ENCODE assay signal across 9 mouse cellular contexts in the genomic region with DNA sequence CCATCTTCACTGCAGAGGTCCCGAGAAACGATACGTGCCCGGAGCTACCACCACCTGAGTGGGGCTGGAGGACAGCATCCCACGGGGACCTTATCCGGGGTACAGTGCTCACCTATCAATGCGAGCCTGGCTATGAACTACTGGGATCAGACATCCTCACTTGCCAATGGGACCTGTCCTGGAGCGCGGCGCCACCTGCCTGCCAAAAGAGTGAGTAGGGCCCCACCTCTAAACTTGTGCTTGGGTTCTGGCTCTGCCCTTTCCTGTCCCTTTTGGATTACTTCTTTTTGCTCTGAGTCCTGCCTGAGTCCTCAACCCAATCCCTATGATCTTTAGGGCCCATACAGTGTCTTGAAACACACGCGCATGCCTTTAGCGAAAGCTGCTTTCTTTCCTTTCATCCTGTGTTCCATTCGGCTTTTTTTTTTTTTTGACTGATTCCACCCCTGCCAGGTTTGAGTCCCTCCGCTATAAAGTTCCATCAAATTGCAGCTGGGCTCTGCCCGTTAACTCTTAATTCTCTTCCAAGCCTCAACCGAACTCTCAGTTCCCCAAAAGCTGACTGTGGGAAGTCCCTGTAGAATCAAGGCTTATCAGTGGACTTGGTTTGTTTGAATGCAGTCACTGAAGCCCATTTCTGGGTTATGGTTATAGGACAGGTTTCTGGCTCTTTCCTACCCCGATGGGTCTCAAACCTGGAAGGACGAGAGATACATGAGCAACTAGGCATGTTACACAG. TPM values are rescaled to one million over a fixed set of nuclear protein-coding genes. Genes with fewer than 3 reads are reported as not detected.
DNase-seq lines count a peak whose midpoint lies in the region; ATAC-seq lines count a peak whose summit lies in the region.
"Had no signal": no experiment of that assay in that cellular context is flagged by ENCODE, and none has a peak within 500 bp of the region (broad histone marks: within the 10 kb centered on the region; RNA-seq: fewer than 3 reads in every experiment).

No protein-coding gene starts in this region.

- H3K4me1 ChIP-seq in midbrain, embryonic 10.5 days = peaks cover 11% of the 10 kb centered on the region
- H3K4me1 ChIP-seq in midbrain, embryonic 13.5 days (replicated peaks) = no peaks in the 10 kb centered on the region
- H3K4me1 ChIP-seq in embryonic facial prominence, embryonic 13.5 days = no peaks in the 10 kb centered on the region
- no peaks in the 10 kb centered on the region for H3K4me1 ChIP-seq in neural tube, embryonic 12.5 days

- WGBS in midbrain, embryonic 10.5 days = 30% methylated on average over 19 of the region's 19 CpGs
- 30% methylated on average over 19 of the region's 19 CpGs for WGBS in midbrain, embryonic 13.5 days
- 27% methylated on average over 19 of the region's 19 CpGs for WGBS in embryonic facial prominence, embryonic 13.5 days
- WGBS in neural tube, embryonic 12.5 days = 24% methylated on average over 19 of the region's 19 CpGs

- no peaks in the 10 kb centered on the region for H3K9me3 ChIP-seq in midbrain, embryonic 10.5 days (replicated peaks)
- H3K9me3 ChIP-seq in midbrain, embryonic 13.5 days = no peaks in the 10 kb centered on the region
- H3K9me3 ChIP-seq in embryonic facial prominence, embryonic 13.5 days = no peaks in the 10 kb centered on the region
- H3K9me3 ChIP-seq in neural tube, embryonic 12.5 days = no peaks in the 10 kb centered on the region
- H3K9me3 ChIP-seq: heart, embryonic 13.5 days had no signal

- no peak overlapping the region for H3K27ac ChIP-seq in midbrain, embryonic 10.5 days (replicated peaks)
- H3K27ac ChIP-seq in midbrain, embryonic 13.5 days = no peak overlapping the region
- no peak overlapping the region for H3K27ac ChIP-seq in embryonic facial prominence, embryonic 13.5 days
- H3K27ac ChIP-seq in neural tube, embryonic 12.5 days = no peak overlapping the region
- H3K27ac ChIP-seq: heart, embryonic 13.5 days had no signal

- H3K4me3 ChIP-seq in midbrain, embryonic 10.5 days = peak overlapping the region; percentile 22
- H3K4me3 ChIP-seq in midbrain, embryonic 13.5 days (replicated peaks) = no peak overlapping the region
- no peak overlapping the region for H3K4me3 ChIP-seq in embryonic facial prominence, embryonic 13.5 days
- H3K4me3 ChIP-seq in neural tube, embryonic 12.5 days = no peak overlapping the region
- H3K4me3 ChIP-seq: heart, embryonic 13.5 days had no signal

- ATAC-seq in midbrain, embryonic 13.5 days = no peak
- ATAC-seq in embryonic facial prominence, embryonic 13.5 days (ENCODE audit: insufficient number of reproducible peaks, insufficient read depth, low FRiP score, low TSS enrichment, low read depth) = 0 out of 2 replicates have a peak, but pooled peaks have one; percentile 37
- no peak for ATAC-seq in neural tube, embryonic 12.5 days (ENCODE audit: low FRiP score, low read depth)

- H3K36me3 ChIP-seq in midbrain, embryonic 10.5 days = peaks cover 8% of the 10 kb centered on the region; the same call in 1 of the 2 replicates
- peaks cover 87% of the 10 kb centered on the region for H3K36me3 ChIP-seq in midbrain, embryonic 13.5 days
- no peaks in the 10 kb centered on the region for H3K36me3 ChIP-seq in embryonic facial prominence, embryonic 13.5 days
- peaks cover 15% of the 10 kb centered on the region; the same call in 1 of the 2 replicates for H3K36me3 ChIP-seq in neural tube, embryonic 12.5 days
- H3K36me3 ChIP-seq: heart, embryonic 13.5 days had no signal

- no peak overlapping the region for H3K9ac ChIP-seq in midbrain, embryonic 13.5 days (replicated peaks)
- H3K9ac ChIP-seq in embryonic facial prominence, embryonic 13.5 days = no peak overlapping the region
- H3K9ac ChIP-seq in neural tube, embryonic 12.5 days = no peak overlapping the region
- H3K9ac ChIP-seq: heart, embryonic 13.5 days had no signal

- intact Hi-C loops in left cerebral cortex, postnatal 10 days (cut with DNase I) = loop anchor here (5.0 kb wide), 1 partner anchor 86 kb away; no protein-coding TSS in a partner anchor

- H3K27me3 ChIP-seq in midbrain, embryonic 10.5 days (ENCODE audit: low read depth, poor library complexity, severe bottlenecking) = peaks cover 35% of the 10 kb centered on the region
- H3K27me3 ChIP-seq in midbrain, embryonic 13.5 days = peaks cover 38% of the 10 kb centered on the region
- peaks cover 24% of the 10 kb centered on the region for H3K27me3 ChIP-seq in embryonic facial prominence, embryonic 13.5 days
- peaks cover 19% of the 10 kb centered on the region for H3K27me3 ChIP-seq in neural tube, embryonic 12.5 days (replicated peaks)

- DNase-seq in midbrain, embryonic 10.5 days (ENCODE audit: low spot score) = peak; percentile 39
- peak; percentile 62 for DNase-seq in R1 (ENCODE audit: low read depth, low spot score)
- DNase-seq in kidney, postnatal 14 days = peak; percentile 73
- DNase-seq in left cerebral cortex, postnatal 10 days (ENCODE audit: extremely low spot score in 1 of 2, low spot score in 2 of 2) = no peak
- DNase-seq in left cerebral cortex, adult 9 months (ENCODE audit: low spot score in 2 of 2) = no peak

- no peak overlapping the region for H3K4me2 ChIP-seq in midbrain, embryonic 13.5 days (replicated peaks)
- peak overlapping the region; percentile 30 for H3K4me2 ChIP-seq in embryonic facial prominence, embryonic 13.5 days
- 0 out of 2 replicates have a peak overlapping the region, but pooled peaks have one; percentile 14 for H3K4me2 ChIP-seq in neural tube, embryonic 12.5 days (replicated peaks)
- H3K4me2 ChIP-seq: heart, embryonic 13.5 days had no signal

RNA-seq across cellular contexts. Expression of a gene that starts 12.0 kb away (rescaled TPM):
- polyA plus RNA-seq in midbrain, embryonic 10.5 days (2016; fragmentation: Nextera tagmentation; extraction: Ambion mirVana) = 89.2 and 99.8 TPM in 2 replicates
- 101 and 108 TPM in 2 replicates for polyA plus RNA-seq in midbrain, embryonic 13.5 days (2015; fragmentation: Nextera tagmentation; extraction: Ambion mirVana)
- 95.8 and 97.0 TPM in 2 replicates for polyA plus RNA-seq in embryonic facial prominence, embryonic 13.5 days (2015; fragmentation: Nextera tagmentation; extraction: Ambion mirVana)
- 101 and 103 TPM in 2 replicates for polyA plus RNA-seq in neural tube, embryonic 12.5 days (2016; fragmentation: Nextera tagmentation; extraction: Ambion mirVana)
- 100 to 1,000 TPM; 163 to 166 TPM for total RNA-seq in left cerebral cortex, postnatal 10 days (2021)

RNA-seq across cellular contexts. Expression of a gene that starts 12.2 kb away (rescaled TPM):
- 0.51 and 1.0 TPM in 2 replicates for polyA plus RNA-seq in midbrain, embryonic 10.5 days (2016; fragmentation: Nextera tagmentation; extraction: Ambion mirVana)
- 0.72 and 0.85 TPM in 2 replicates for polyA plus RNA-seq in midbrain, embryonic 13.5 days (2015; fragmentation: Nextera tagmentation; extraction: Ambion mirVana)
- 1.3 and 1.7 TPM in 2 replicates for polyA plus RNA-seq in embryonic facial prominence, embryonic 13.5 days (2015; fragmentation: Nextera tagmentation; extraction: Ambion mirVana)
- polyA plus RNA-seq in neural tube, embryonic 12.5 days (2016; fragmentation: Nextera tagmentation; extraction: Ambion mirVana) = 1.1 and 1.4 TPM in 2 replicates
- total RNA-seq in left cerebral cortex, postnatal 10 days (2021) = under 1 TPM in 1 of 2 experiments, not detected in 1; 0.17 TPM

RNA-seq across cellular contexts. Expression of a gene that starts 13.4 kb away (rescaled TPM):
- 2.0 and 4.6 TPM in 2 replicates for polyA plus RNA-seq in midbrain, embryonic 10.5 days (2016; fragmentation: Nextera tagmentation; extraction: Ambion mirVana)
- polyA plus RNA-seq in midbrain, embryonic 13.5 days (2015; fragmentation: Nextera tagmentation; extraction: Ambion mirVana) = 34.9 and 35.3 TPM in 2 replicates
- 0.76 and 0.77 TPM in 2 replicates for polyA plus RNA-seq in embryonic facial prominence, embryonic 13.5 days (2015; fragmentation: Nextera tagmentation; extraction: Ambion mirVana)
- polyA plus RNA-seq in neural tube, embryonic 12.5 days (2016; fragmentation: Nextera tagmentation; extraction: Ambion mirVana) = 17.7 and 20.0 TPM in 2 replicates
- total RNA-seq in left cerebral cortex, postnatal 10 days (2021) = 100 to 1,000 TPM; 306 to 312 TPM

RNA-seq across cellular contexts. Expression of a gene that starts 14.3 kb away (rescaled TPM):
- 0.25 and 0.76 TPM in 2 replicates for polyA plus RNA-seq in midbrain, embryonic 10.5 days (2016; fragmentation: Nextera tagmentation; extraction: Ambion mirVana)
- 5.5 and 5.8 TPM in 2 replicates for polyA plus RNA-seq in midbrain, embryonic 13.5 days (2015; fragmentation: Nextera tagmentation; extraction: Ambion mirVana)
- 0.13 and 0.25 TPM in 2 replicates for polyA plus RNA-seq in embryonic facial prominence, embryonic 13.5 days (2015; fragmentation: Nextera tagmentation; extraction: Ambion mirVana)
- 2.5 and 2.8 TPM in 2 replicates for polyA plus RNA-seq in neural tube, embryonic 12.5 days (2016; fragmentation: Nextera tagmentation; extraction: Ambion mirVana)
- total RNA-seq in left cerebral cortex, postnatal 10 days (2021) = 10 to 100 TPM; 49.0 to 58.8 TPM

RNA-seq across cellular contexts. Expression of a gene that starts 35.0 kb away (rescaled TPM):
- 20.8 and 26.1 TPM in 2 replicates for polyA plus RNA-seq in midbrain, embryonic 10.5 days (2016; fragmentation: Nextera tagmentation; extraction: Ambion mirVana)
- polyA plus RNA-seq in midbrain, embryonic 13.5 days (2015; fragmentation: Nextera tagmentation; extraction: Ambion mirVana) = 84.3 and 85.7 TPM in 2 replicates
- 17.8 and 19.8 TPM in 2 replicates for polyA plus RNA-seq in embryonic facial prominence, embryonic 13.5 days (2015; fragmentation: Nextera tagmentation; extraction: Ambion mirVana)
- polyA plus RNA-seq in neural tube, embryonic 12.5 days (2016; fragmentation: Nextera tagmentation; extraction: Ambion mirVana) = 62.1 and 62.8 TPM in 2 replicates
- total RNA-seq in left cerebral cortex, postnatal 10 days (2021) = 100 to 1,000 TPM; 143 to 150 TPM

Comparison
In these comparisons a context has a peak if more than half of its experiments do, and no peak if none do; other contexts are left out.
1. DNase-seq: peak in midbrain, embryonic 10.5 days (single experiment), R1 (single experiment) and kidney, postnatal 14 days (single experiment); none in left cerebral cortex, postnatal 10 days (0 of 2) and left cerebral cortex, adult 9 months (0 of 2).